22 mouse cellular contexts compared by ENCODE assay signal in the genomic region with DNA sequence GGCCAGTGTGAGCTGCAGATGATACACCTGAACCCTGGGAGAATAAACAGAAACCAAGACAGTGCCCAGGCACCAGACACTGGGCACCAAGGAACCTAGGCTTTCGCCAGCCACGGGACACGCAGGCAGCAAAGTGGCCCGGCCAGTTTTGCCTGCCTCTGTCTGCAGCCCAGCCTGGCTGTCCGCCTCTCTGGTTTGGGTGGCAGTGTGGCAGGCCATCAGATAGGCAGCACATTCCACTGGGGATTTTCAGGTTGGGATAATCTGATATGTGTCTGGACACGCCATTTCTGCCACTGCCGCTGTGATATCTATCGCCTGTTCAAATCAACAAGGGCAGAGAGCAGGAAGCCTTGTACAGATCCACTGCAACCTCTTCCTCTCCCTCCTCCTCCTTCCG.
DNase-seq lines count a peak whose midpoint lies in the region; ATAC-seq and TF ChIP-seq lines count a peak whose summit lies in the region.
"Had no signal": no experiment of that assay in that cellular context is flagged by ENCODE, and none has a peak within 500 bp of the region (broad histone marks: within the 10 kb centered on the region; RNA-seq: fewer than 3 reads in every experiment).

No protein-coding gene starts in this region.

- H3K4me1 ChIP-seq in hindbrain, embryonic 10.5 days (replicated peaks), result peaks cover 40% of the 10 kb centered on the region
- 0 out of 2 replicates have a peak, but pooled peaks cover 6% of the 10 kb centered on the region for H3K4me1 ChIP-seq in hindbrain, embryonic 14.5 days (replicated peaks; ENCODE audit: control insufficient read depth, insufficient read depth, low read length)
- peaks cover 29% of the 10 kb centered on the region for H3K4me1 ChIP-seq in limb, embryonic 10.5 days
- H3K4me1 ChIP-seq: forebrain, embryonic 12.5 days had no signal

- H3K9me3 ChIP-seq in hindbrain, embryonic 10.5 days, result no peaks in the 10 kb centered on the region
- H3K9me3 ChIP-seq in hindbrain, embryonic 14.5 days (ENCODE audit: control insufficient read depth, low read length), result no peaks in the 10 kb centered on the region
- H3K9me3 ChIP-seq in limb, embryonic 10.5 days (replicated peaks), result no peaks in the 10 kb centered on the region
- H3K9me3 ChIP-seq: embryonic facial prominence, embryonic 15.5 days; forebrain, embryonic 12.5 days; midbrain, embryonic 12.5 days had no signal

- H3K27me3 ChIP-seq in hindbrain, embryonic 10.5 days (ENCODE audit: insufficient read depth, poor library complexity, severe bottlenecking), result peaks cover 3% of the 10 kb centered on the region; the same call in 1 of the 2 replicates
- no peaks in the 10 kb centered on the region for H3K27me3 ChIP-seq in hindbrain, embryonic 14.5 days (ENCODE audit: control insufficient read depth, insufficient read depth, low read length)
- H3K27me3 ChIP-seq in limb, embryonic 10.5 days (ENCODE audit: low read depth, poor library complexity, severe bottlenecking), result peaks cover 47% of the 10 kb centered on the region
- H3K27me3 ChIP-seq: embryonic facial prominence, embryonic 15.5 days; midbrain, embryonic 12.5 days; Patski had no signal

- H3K4me3 ChIP-seq in hindbrain, embryonic 10.5 days, result no peak overlapping the region
- H3K4me3 ChIP-seq in hindbrain, embryonic 14.5 days (replicated peaks; ENCODE audit: low read length), result no peak overlapping the region
- H3K4me3 ChIP-seq in limb, embryonic 10.5 days, result no peak overlapping the region
- no peak overlapping the region for H3K4me3 ChIP-seq in gastrocnemius, adult 2 months
- H3K4me3 ChIP-seq: embryonic facial prominence, embryonic 15.5 days; forebrain, embryonic 12.5 days; heart, adult 2 months; midbrain, embryonic 12.5 days; myocyte had no signal

- no peaks in the 10 kb centered on the region for H3K36me3 ChIP-seq in hindbrain, embryonic 10.5 days
- H3K36me3 ChIP-seq in hindbrain, embryonic 14.5 days (replicated peaks; ENCODE audit: control insufficient read depth, insufficient read depth), result no peaks in the 10 kb centered on the region
- no peaks in the 10 kb centered on the region for H3K36me3 ChIP-seq in limb, embryonic 10.5 days
- H3K36me3 ChIP-seq: embryonic facial prominence, embryonic 15.5 days; forebrain, embryonic 12.5 days; midbrain, embryonic 12.5 days had no signal

- no peak overlapping the region for H3K4me2 ChIP-seq in hindbrain, embryonic 14.5 days (replicated peaks)
- H3K4me2 ChIP-seq: forebrain, embryonic 12.5 days; midbrain, embryonic 12.5 days had no signal

- no peak for ATAC-seq in hindbrain, embryonic 14.5 days (ENCODE audit: low FRiP score)
- ATAC-seq in erythroid progenitor cell, adult 5-6 weeks (replicated peaks; ENCODE audit: low FRiP score, poor library complexity, severe bottlenecking), result no peak
- ATAC-seq: Patski had no signal

- 81% methylated on average over 9 of the region's 9 CpGs for WGBS in hindbrain, embryonic 10.5 days
- 89% methylated on average over 9 of the region's 9 CpGs for WGBS in hindbrain, embryonic 14.5 days
- WGBS in limb, embryonic 10.5 days, result 79% methylated on average over 9 of the region's 9 CpGs

- DNase-seq in hindbrain, embryonic 10.5 days (ENCODE audit: low spot score), result no peak
- no peak for DNase-seq in hindbrain, embryonic 14.5 days (ENCODE audit: low spot score)
- peak; percentile 39 for DNase-seq in urinary bladder, adult 2 months (ENCODE audit: low spot score)
- DNase-seq in urinary bladder, postnatal 10 days (ENCODE audit: low spot score), result no peak
- no peak for DNase-seq in limb, embryonic 10.5 days (ENCODE audit: low spot score)
- peak; percentile 57 to 70 for DNase-seq in urinary bladder, postnatal 36 days (ENCODE audit: low spot score in 2 of 2)
- DNase-seq in gastrocnemius, adult 2 months, result no peak
- DNase-seq: adrenal gland, adult 8-10 months; cerebellum, adult 9-10 months; gastrocnemius, postnatal 14 days; heart, adult 2 months; kidney, adult 11 months; kidney, postnatal 14 days; left cerebral cortex, postnatal 4 days; liver, postnatal 0 days; thymus, adult 2 months had no signal

- no peak for TF ChIP-seq CTCF in gastrocnemius, adult 2 months (IDR thresholded peaks at IDR 0.05)

- H3K27ac ChIP-seq in hindbrain, embryonic 10.5 days, result 0 out of 2 replicates have a peak overlapping the region, but pooled peaks have one; percentile 56
- H3K27ac ChIP-seq in hindbrain, embryonic 14.5 days, result no peak overlapping the region
- H3K27ac ChIP-seq in limb, embryonic 10.5 days, result peak overlapping the region; percentile 25
- no peak overlapping the region for H3K27ac ChIP-seq in gastrocnemius, adult 2 months
- H3K27ac ChIP-seq: embryonic facial prominence, embryonic 15.5 days; forebrain, embryonic 12.5 days; heart, adult 2 months; midbrain, embryonic 12.5 days had no signal

- H3K9ac ChIP-seq in hindbrain, embryonic 14.5 days, result no peak overlapping the region
- H3K9ac ChIP-seq: embryonic facial prominence, embryonic 15.5 days; forebrain, embryonic 12.5 days; liver, postnatal 0 days; midbrain, embryonic 12.5 days had no signal

- intact Hi-C loops in gastrocnemius, adult 2 months (cut with DNase I), result no loop called here

Comparison
In these comparisons a context has a peak if more than half of its experiments do, and no peak if none do; other contexts are left out.
1. DNase-seq: peak in urinary bladder, adult 2 months (single experiment) and urinary bladder, postnatal 36 days (2 of 2); none in hindbrain, embryonic 10.5 days (single experiment), hindbrain, embryonic 14.5 days (single experiment), urinary bladder, postnatal 10 days (single experiment), limb, embryonic 10.5 days (single experiment) and gastrocnemius, adult 2 months (single experiment).
2. H3K27ac ChIP-seq: peak in hindbrain, embryonic 10.5 days (single experiment) and limb, embryonic 10.5 days (single experiment); none in hindbrain, embryonic 14.5 days (single experiment) and gastrocnemius, adult 2 months (single experiment).